Mouse (Mus musculus) regulatory T cell (primary cell): ENCODE data around the gene Tekt2.

Experiments
- in situ Hi-C: fragments of 300-600 bp; cut with MboI, MseI; formaldehyde crosslinking; loops from one replicate; pipeline ENCODE4 v1.15.1; 2025; ENCODE audit warnings: high pct_unique_total_duplicates

Tekt2 gene

DNA sequence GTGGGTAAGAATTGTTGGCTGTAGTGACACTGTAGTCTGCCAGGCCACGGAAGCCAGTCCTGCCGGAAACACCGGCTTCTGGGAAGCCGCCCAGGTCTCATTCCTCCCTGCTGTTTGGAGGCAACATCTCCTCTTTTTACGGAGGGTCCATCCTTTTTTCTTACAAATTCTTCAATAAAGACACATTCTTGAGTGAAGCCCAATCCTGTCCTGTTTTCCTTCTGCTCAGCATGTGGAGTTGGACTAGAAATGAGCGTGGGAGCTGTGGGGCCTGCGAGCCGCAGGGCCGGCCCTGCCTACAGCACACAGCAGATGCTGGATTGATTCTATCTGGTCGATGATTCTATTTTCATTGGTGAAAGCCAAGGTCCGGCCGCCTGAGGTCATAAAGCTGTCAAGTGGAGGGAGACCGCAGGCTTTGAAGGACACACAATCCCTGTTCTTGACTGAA, 49.8 kb downstream of the Tekt2 start:
- in situ Hi-C loops: no loop called here

DNA sequence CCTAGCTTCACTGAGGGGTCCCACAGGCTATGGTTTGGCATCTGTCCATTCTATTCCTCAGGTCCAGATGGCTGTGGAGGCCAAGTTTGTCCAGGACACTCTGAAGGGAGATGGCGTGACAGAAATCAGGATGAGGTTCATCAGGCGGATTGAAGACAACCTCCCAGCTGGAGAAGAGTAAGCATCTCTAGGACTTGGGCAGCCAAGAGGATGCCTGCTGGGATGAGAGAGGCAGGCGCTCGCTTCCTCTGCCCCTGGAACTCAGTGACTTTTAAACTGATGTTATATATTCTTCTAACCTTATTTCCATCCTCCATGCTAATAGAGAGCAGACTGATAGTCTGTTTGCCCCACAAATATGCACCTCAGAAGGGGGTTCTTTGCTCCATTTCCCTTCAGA, 50.4 kb downstream of the Tekt2 start:
- in situ Hi-C loops: no loop called here

DNA sequence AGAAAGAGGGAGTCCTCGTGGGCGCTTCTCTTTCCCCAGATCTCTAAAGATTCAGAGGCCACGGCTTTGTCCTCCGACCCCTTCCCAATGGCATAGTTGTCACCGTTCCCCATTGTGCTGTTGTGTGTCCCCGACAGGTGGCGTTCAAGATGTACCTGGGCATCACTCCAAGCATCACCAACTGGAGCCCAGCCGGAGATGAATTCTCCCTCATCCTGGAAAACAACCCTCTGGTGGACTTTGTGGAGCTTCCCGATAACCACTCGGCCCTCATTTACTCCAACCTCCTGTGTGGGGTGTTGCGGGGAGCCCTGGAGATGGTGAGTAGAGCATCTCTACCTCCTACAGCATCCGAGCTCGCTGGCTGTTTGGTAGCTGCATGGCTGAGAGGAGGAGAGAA, 51.7 kb downstream of the Tekt2 start:
- in situ Hi-C loops: no loop called here
